Mouse (Mus musculus): ENCODE data around the gene Trcg1.

Trcg1 gene

DNA sequence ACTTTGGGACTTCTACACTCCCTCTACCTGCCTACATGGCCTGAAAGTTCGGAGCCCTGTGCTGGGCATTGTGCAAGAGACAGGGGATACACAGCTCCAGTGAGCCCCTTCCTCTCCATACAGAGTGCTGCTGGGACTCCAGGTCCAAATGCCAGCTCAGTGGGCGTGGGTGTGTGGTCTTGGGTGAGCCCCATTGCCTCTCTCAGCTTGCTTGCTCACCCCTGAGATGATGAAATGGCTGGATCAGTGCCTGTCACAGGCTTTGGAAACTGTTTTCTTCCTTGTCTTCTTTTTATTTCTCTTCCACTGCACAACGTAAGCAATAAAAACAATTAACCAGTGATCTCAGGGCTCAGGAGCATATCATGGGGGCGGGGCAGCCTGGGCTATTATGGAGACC lies 47.0 kb downstream of the Trcg1 start:
- no peak for ATAC-seq (ENCODE audit: insufficient number of reproducible peaks, low FRiP score, low TSS enrichment)

DNA sequence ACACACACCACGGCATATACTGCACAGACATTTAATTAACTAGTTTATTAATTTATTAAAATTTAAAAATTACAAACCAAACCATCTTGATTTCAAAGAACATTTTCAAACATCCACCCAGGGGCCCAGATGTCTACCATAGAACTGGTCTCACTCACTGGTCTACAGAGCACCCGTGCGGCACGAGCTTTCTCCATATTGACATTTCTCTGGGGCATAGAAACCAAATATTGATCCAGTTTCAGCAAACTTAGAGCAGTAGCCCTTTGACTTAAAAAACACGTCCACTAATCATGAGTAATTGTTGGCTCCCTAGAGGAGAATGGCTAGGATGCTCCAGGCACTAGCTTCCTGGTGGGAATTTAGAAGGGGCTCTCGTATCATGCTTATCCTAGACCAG lies 50.8 kb downstream of the Trcg1 start:
- ATAC-seq (ENCODE audit: insufficient number of reproducible peaks, low FRiP score, low TSS enrichment) = no peak

DNA sequence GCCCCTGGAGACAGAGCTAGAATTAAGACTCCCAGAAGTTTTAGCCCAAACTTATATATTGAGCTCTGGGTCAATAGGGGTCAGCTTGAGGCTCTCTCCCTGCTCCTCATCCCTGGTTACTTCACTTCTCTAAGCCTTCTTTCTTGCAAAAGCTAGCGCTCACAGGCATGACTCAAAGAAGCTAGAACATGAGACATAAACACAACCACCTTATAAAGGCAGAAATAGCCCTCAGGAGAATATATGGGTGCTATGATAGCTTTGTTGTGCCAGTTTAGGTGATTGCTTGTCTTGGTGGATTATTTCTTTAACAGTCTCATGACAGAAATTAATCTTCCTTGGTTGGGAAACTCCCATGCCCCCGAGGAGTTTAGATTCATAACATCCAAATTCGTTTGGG lies 58.5 kb downstream of the Trcg1 start:
- ATAC-seq (ENCODE audit: insufficient number of reproducible peaks, low FRiP score, low TSS enrichment) = no peak

DNA sequence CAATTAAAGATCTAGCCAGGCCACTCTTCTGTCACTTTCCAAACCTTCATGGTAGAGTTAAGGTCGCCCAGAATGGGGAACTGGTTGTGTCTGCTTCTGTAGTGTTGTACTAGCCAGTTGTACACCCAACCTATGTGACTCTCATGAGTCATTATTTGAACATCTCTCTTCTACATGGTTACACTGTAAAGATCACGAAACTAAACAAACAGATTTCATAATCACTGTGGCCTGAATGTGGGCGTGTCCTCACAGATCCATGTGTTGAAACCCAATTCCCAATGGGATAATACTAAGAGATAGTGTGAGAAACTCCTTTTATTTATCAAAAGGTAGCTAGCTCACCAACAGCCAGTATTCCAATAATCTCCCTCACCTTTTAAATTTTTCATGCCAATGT lies 59.3 kb downstream of the Trcg1 start:
- ATAC-seq (ENCODE audit: insufficient number of reproducible peaks, low FRiP score, low TSS enrichment) = no peak

DNA sequence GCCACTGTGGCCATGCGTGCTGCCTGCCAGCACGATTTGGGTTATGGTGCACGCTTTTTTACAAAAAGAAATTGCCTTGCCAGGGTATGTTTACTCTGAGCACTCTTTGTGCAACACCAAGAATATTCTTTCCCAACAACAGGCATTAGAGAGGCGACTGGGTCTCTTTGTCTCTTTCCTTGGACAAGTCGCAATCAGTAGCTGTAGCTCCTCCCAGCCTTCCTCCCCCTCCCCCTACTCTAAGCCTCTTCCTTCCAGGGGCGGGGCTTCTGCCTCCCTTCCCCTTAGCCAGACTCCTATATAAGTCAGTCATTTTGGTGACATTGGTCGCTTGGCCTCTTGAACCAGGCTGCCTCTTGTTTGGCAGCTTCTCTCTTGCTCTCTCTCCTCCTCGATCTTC lies 59.9 kb downstream of the Trcg1 start:
- ATAC-seq (ENCODE audit: insufficient number of reproducible peaks, low FRiP score, low TSS enrichment) = no peak

DNA sequence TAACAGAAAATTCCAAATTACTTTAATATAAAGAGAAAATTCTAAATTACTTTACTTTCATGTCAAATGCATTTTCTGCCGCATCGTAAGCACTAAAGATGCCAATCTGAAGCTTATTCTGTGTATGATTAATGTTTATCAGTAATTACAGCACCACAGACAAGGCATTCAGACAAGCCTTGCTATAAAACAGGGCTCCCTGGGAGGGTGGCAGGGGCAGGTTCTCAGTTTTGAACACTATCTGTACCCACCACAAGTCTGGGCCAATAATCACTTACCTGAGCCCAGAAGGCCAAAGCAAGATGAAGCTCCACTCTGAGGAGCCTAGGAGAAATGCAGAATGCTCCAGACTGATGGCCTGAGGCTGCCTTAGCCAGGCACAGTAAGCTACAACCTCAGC lies 61.6 kb downstream of the Trcg1 start:
- no peak for ATAC-seq (ENCODE audit: insufficient number of reproducible peaks, low FRiP score, low TSS enrichment)
